Mouse (Mus musculus): ENCODE measurements around the gene Plekha4.
"Not testable (repeated sequence)": the region's sequence is repeated elsewhere in the genome, so short reads cannot be mapped to it uniquely, and the experiment has no call there.

The Plekha4 gene

GRCm38 (mm10) chr7:45509181-45509882 lies 16.8 kb upstream of the Plekha4 start:
- DNase-seq (ENCODE audit: low read depth, low spot score) = no peak

GRCm38 (mm10) chr7:45509912-45510787 lies 16.0 kb upstream of the Plekha4 start, which contains the start of gene Nucb1:
Nucb1 (minus strand) TSS chr7:45510406.
- peak; percentile 94 for DNase-seq (ENCODE audit: low read depth, low spot score)

- no peak for DNase-seq (ENCODE audit: low read depth, low spot score)
These were observed 11.7 kb upstream of the Plekha4 start for GRCm38 (mm10) chr7:45514411-45514810.

- no peak for DNase-seq (ENCODE audit: low read depth, low spot score)
These were observed 10.7 kb upstream of the Plekha4 start for GRCm38 (mm10) chr7:45515436-45515835.

GRCm38 (mm10) chr7:45516846-45517245 lies 9.3 kb upstream of the Plekha4 start:
- not testable (repeated sequence) for DNase-seq (ENCODE audit: low read depth, low spot score)

GRCm38 (mm10) chr7:45518618-45519017 lies 7.5 kb upstream of the Plekha4 start:
- DNase-seq (ENCODE audit: low read depth, low spot score) = no peak

GRCm38 (mm10) chr7:45519345-45520120 lies 6.6 kb upstream of the Plekha4 start:
- no peak for DNase-seq (ENCODE audit: low read depth, low spot score)

- DNase-seq (ENCODE audit: low read depth, low spot score) = no peak
These were observed 5.5 kb upstream of the Plekha4 start for GRCm38 (mm10) chr7:45520605-45521004.

- DNase-seq (ENCODE audit: low read depth, low spot score) = peak; percentile 56
These were observed 4.4 kb upstream of the Plekha4 start for GRCm38 (mm10) chr7:45521728-45522184.

GRCm38 (mm10) chr7:45522194-45522752 lies 3.9 kb upstream of the Plekha4 start:
- DNase-seq (ENCODE audit: low read depth, low spot score) = no peak

- DNase-seq (ENCODE audit: low read depth, low spot score) = peak; percentile 48
These were observed 3.0 kb upstream of the Plekha4 start for GRCm38 (mm10) chr7:45522957-45523676.

- DNase-seq (ENCODE audit: low read depth, low spot score) = no peak
These were observed 2.4 kb upstream of the Plekha4 start for GRCm38 (mm10) chr7:45523678-45524170.

- DNase-seq (ENCODE audit: low read depth, low spot score) = peak; percentile 76
These were observed 1.1 kb upstream of the Plekha4 start for GRCm38 (mm10) chr7:45524841-45525621.

GRCm38 (mm10) chr7:45526474-45527120 lies 467 bp downstream of the Plekha4 start:
- peak; percentile 62 for DNase-seq (ENCODE audit: low read depth, low spot score)

- DNase-seq (ENCODE audit: low read depth, low spot score) = not testable (repeated sequence)
These were observed 1.0 kb downstream of the Plekha4 start for GRCm38 (mm10) chr7:45527169-45527568.

- DNase-seq (ENCODE audit: low read depth, low spot score) = no peak
These were observed 3.3 kb downstream of the Plekha4 start for GRCm38 (mm10) chr7:45529461-45529860.

GRCm38 (mm10) chr7:45530643-45531042 lies 4.5 kb downstream of the Plekha4 start:
- no peak for DNase-seq (ENCODE audit: low read depth, low spot score)

GRCm38 (mm10) chr7:45535676-45536075 lies 9.5 kb downstream of the Plekha4 start:
- no peak for DNase-seq (ENCODE audit: low read depth, low spot score)

GRCm38 (mm10) chr7:45537602-45538001 lies 11.5 kb downstream of the Plekha4 start:
- DNase-seq (ENCODE audit: low read depth, low spot score) = no peak
